Mouse (Mus musculus): ENCODE results near the gene Cryab. TPM values are rescaled to one million over a fixed set of nuclear protein-coding genes. Genes with fewer than 3 reads are reported as not detected.

Cryab gene
- polyA plus RNA-seq, 1 experiment from 2014 or later: 10.1 TPM

DNA sequence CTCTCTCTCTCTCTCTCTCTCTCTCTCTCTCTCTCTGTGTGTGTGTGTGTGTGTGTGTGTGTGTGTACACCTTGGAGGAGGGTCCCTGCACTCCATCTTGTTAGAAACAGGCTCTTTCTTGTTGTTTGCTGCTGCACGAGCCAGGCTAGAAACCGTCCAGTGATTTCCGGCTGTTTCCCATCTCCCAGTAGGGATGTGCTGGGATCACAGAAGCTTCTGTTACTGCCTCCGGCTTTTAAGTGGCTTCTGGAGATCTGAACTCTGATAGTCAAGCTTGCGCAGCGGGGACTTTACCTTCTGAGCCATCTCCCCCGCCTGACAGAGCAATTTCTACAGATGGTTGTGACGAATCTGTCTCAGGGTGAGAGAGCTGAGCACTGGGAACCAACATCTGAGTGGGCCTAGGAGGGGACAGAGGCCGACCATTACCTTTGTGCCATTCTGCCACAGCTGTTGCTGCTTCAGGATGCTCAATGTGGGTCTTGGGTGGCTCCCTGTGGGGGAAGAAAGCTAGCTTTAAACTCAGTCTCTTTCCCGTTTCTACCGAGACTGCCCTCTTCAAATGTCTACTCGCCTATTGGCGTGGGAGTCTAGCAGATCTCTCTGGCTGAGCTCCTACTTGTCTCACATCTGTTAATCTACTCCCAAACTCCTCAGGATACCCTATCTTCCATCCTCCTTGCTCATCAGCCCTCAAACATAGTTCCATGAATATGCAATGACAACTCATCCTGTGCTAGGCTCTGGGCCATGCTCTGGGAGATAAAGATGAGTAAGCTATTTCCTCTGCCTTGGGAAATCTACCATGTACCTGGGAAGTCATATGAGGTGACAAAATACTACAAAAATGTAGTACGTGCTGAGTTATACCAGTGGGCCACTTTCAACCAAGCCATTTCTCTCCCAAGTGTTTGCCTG lies 10.0 kb upstream of the Cryab start:
- no peak for ATAC-seq
- 91% methylated on average over 14 of the region's 14 CpGs for WGBS
- Histone ChIP-seq H3K27me3 (replicated peaks; ENCODE audit: control insufficient read depth, insufficient read depth, low read length) (0 out of 2 replicates have a peak, but pooled peaks cover 2% of the 10 kb centered on the region), H3K9ac (replicated peaks; ENCODE audit: low read depth, low read length) (no peak overlapping the region), H3K4me1 (replicated peaks; ENCODE audit: control insufficient read depth, insufficient read depth, low read length) (peaks cover 12% of the 10 kb centered on the region), H3K27ac (ENCODE audit: low read length) (no peak overlapping the region), H3K4me2 (ENCODE audit: low read length) (no peak overlapping the region), H3K4me3 (replicated peaks; ENCODE audit: low read length) (no peak overlapping the region), H3K9me3 (ENCODE audit: control insufficient read depth, low read length) (no peaks in the 10 kb centered on the region), H3K36me3 (ENCODE audit: control insufficient read depth, insufficient read depth) (no peaks in the 10 kb centered on the region)

DNA sequence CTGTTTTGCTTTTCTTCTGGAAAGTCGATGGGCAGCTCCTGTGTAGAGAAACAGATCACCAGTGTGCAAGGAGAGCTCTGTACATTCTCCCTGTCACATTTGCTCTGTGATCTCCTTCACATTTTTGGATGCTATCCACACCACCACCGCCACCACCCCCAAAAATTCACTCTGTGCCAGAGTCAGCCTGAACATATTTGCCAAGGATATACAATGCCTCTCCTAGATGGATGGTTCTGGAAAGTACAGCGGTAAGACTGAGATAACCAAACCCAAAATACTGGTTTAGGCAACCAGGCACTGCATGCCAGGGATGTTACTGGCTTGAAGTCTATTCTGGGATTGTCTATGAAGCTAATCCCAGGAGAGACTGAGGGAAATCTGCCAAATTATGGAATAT lies 8.9 kb upstream of the Cryab start:
- Histone ChIP-seq H3K4me2 (ENCODE audit: low read length) (no peak overlapping the region), H3K9me3 (ENCODE audit: control insufficient read depth, low read length) (no peaks in the 10 kb centered on the region), H3K4me1 (replicated peaks; ENCODE audit: control insufficient read depth, insufficient read depth, low read length) (peaks cover 13% of the 10 kb centered on the region), H3K27me3 (replicated peaks; ENCODE audit: control insufficient read depth, insufficient read depth, low read length) (0 out of 2 replicates have a peak, but pooled peaks cover 3% of the 10 kb centered on the region), H3K9ac (replicated peaks; ENCODE audit: low read depth, low read length) (no peak overlapping the region), H3K4me3 (replicated peaks; ENCODE audit: low read length) (no peak overlapping the region), H3K27ac (ENCODE audit: low read length) (no peak overlapping the region), H3K36me3 (ENCODE audit: control insufficient read depth, insufficient read depth) (no peaks in the 10 kb centered on the region)
- no peak for ATAC-seq
- 78% methylated on average over 3 of the region's 3 CpGs for WGBS

DNA sequence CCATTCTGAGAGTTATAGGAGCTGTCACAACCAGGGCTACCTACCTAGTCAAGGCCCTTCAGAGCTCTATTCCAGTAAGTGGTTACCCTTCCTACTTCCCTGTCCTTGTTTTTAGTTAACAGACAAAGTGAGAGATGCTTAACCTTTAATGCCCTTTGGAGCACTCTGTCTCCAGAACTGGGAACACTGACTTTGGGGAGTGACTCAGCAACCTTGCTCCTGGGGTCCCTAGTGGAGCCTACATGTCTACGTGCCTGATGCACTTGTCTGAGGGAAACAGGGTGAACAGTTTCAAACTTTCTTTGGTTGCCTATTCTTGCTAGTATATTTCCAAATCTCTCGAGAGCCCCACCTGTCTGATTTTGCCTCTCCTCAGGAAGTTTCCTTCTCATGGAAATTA lies 8.4 kb upstream of the Cryab start:
- H3K9ac ChIP-seq (replicated peaks; ENCODE audit: low read depth, low read length): no peak overlapping the region
- H3K9me3 ChIP-seq (ENCODE audit: control insufficient read depth, low read length): no peaks in the 10 kb centered on the region
- no peak overlapping the region for H3K27ac ChIP-seq (ENCODE audit: low read length)
- 80% methylated on average over 2 of the region's 2 CpGs for WGBS
- H3K27me3 ChIP-seq (replicated peaks; ENCODE audit: control insufficient read depth, insufficient read depth, low read length): 0 out of 2 replicates have a peak, but pooled peaks cover 4% of the 10 kb centered on the region
- no peak overlapping the region for H3K4me3 ChIP-seq (replicated peaks; ENCODE audit: low read length)
- no peaks in the 10 kb centered on the region for H3K36me3 ChIP-seq (ENCODE audit: control insufficient read depth, insufficient read depth)
- H3K4me1 ChIP-seq (replicated peaks; ENCODE audit: control insufficient read depth, insufficient read depth, low read length): peaks cover 13% of the 10 kb centered on the region
- no peak for ATAC-seq
- H3K4me2 ChIP-seq (ENCODE audit: low read length): no peak overlapping the region

DNA sequence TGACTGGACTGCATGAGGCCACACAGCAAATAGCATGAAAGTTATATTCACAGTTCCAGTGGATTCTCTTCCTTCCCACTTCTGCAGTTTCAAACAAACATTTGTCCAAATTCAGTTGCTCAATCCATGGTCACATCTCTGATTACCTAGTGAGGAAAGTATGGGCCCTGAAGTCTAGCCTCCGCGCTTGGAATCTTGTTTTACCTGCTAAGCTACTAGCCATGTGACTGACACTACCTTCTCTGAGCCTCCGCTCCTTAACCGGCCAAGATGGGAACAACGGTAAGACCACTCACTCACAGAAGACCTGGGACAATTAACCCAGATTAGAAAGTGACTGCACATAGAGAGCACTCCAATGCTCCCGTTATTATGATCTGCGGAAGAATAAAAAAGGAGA lies 5.3 kb upstream of the Cryab start:
- Histone ChIP-seq H3K9ac (replicated peaks; ENCODE audit: low read depth, low read length) (peak overlapping the region; percentile 42), H3K9me3 (ENCODE audit: control insufficient read depth, low read length) (no peaks in the 10 kb centered on the region), H3K27ac (ENCODE audit: low read length) (no peak overlapping the region), H3K4me2 (ENCODE audit: low read length) (peak overlapping the region; percentile 53), H3K36me3 (ENCODE audit: control insufficient read depth, insufficient read depth) (no peaks in the 10 kb centered on the region), H3K4me1 (replicated peaks; ENCODE audit: control insufficient read depth, insufficient read depth, low read length) (peaks cover 3% of the 10 kb centered on the region), H3K27me3 (replicated peaks; ENCODE audit: control insufficient read depth, insufficient read depth, low read length) (0 out of 2 replicates have a peak, but pooled peaks cover 5% of the 10 kb centered on the region), H3K4me3 (replicated peaks; ENCODE audit: low read length) (peak overlapping the region; percentile 33)
- WGBS: 14% methylated on average over 7 of the region's 7 CpGs
- no peak for ATAC-seq

DNA sequence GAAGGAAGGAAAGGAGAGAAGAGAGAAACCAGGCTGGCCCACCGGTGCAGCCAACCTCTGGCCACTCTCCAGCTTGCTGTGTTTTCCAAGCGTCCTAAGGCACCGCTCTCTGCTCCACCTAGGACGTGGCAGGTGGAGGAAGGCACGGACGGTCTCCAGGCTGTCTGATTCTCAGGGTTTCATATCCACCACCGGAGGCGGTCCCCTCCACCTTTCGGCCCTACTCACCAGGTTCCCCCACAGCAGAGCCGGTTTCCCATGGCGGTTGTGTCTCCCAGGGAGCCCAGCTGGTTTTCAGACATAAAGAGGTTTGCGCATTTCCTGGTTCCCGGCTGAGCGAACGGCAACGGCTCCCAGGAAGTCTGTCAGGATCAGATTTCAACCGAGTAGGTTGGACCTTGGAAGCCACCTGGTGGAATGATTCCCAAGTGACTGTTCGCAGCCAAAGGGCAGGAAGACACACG lies 4.9 kb upstream of the Cryab start, which contains the start of gene 2310030G06Rik:
TSS of gene 2310030G06Rik (minus strand) at position 323 of the 464 bp plus-strand sequence.
- Histone ChIP-seq H3K27ac (ENCODE audit: low read length) (no peak within 1 kb of the TSS), H3K4me1 (replicated peaks; ENCODE audit: control insufficient read depth, insufficient read depth, low read length) (peaks cover 3% of the 10 kb centered on the region), H3K9me3 (ENCODE audit: control insufficient read depth, low read length) (no peaks in the 10 kb centered on the region), H3K27me3 (replicated peaks; ENCODE audit: control insufficient read depth, insufficient read depth, low read length) (0 out of 2 replicates have a peak, but pooled peaks cover 5% of the 10 kb centered on the region), H3K4me2 (ENCODE audit: low read length) (peak within 1 kb of the TSS; percentile 53), H3K36me3 (ENCODE audit: control insufficient read depth, insufficient read depth) (no peaks in the 10 kb centered on the region), H3K4me3 (replicated peaks; ENCODE audit: low read length) (peak within 1 kb of the TSS; percentile 33), H3K9ac (replicated peaks; ENCODE audit: low read depth, low read length) (peak within 1 kb of the TSS; percentile 42)
- 2% methylated on average over 19 of the region's 19 CpGs for WGBS
- ATAC-seq: peak; percentile 10; the same call in 1 of the 2 replicates

DNA sequence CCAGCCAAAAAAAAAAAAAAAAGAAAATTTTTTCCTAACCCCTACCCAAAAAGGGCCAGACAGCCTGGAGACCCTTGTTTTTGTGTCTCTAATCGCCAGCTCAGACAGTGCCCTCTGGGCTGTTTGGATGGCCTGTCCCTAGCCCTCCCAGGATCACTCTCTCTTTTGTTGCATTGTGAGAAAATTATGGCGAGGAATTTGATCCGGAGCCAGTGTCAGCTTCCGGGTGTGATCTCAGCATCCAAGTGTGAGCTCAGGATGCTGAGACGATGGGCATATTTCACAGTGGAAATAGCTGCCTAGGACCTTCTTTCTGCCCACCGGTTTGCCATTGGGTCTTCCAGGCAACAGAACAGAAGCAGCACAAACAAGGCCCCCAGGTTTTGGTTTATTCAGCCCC lies 419 bp upstream of the Cryab start:
- WGBS: 61% methylated on average over 6 of the region's 6 CpGs
- H3K4me3 ChIP-seq (replicated peaks; ENCODE audit: low read length): no peak overlapping the region
- H3K9me3 ChIP-seq (ENCODE audit: control insufficient read depth, low read length): no peaks in the 10 kb centered on the region
- 0 out of 2 replicates have a peak, but pooled peaks cover 5% of the 10 kb centered on the region for H3K27me3 ChIP-seq (replicated peaks; ENCODE audit: control insufficient read depth, insufficient read depth, low read length)
- H3K9ac ChIP-seq (replicated peaks; ENCODE audit: low read depth, low read length): no peak overlapping the region
- H3K36me3 ChIP-seq (ENCODE audit: control insufficient read depth, insufficient read depth): no peaks in the 10 kb centered on the region
- ATAC-seq: no peak
- no peak overlapping the region for H3K27ac ChIP-seq (ENCODE audit: low read length)
- no peak overlapping the region for H3K4me2 ChIP-seq (ENCODE audit: low read length)
- peaks cover 13% of the 10 kb centered on the region for H3K4me1 ChIP-seq (replicated peaks; ENCODE audit: control insufficient read depth, insufficient read depth, low read length)

DNA sequence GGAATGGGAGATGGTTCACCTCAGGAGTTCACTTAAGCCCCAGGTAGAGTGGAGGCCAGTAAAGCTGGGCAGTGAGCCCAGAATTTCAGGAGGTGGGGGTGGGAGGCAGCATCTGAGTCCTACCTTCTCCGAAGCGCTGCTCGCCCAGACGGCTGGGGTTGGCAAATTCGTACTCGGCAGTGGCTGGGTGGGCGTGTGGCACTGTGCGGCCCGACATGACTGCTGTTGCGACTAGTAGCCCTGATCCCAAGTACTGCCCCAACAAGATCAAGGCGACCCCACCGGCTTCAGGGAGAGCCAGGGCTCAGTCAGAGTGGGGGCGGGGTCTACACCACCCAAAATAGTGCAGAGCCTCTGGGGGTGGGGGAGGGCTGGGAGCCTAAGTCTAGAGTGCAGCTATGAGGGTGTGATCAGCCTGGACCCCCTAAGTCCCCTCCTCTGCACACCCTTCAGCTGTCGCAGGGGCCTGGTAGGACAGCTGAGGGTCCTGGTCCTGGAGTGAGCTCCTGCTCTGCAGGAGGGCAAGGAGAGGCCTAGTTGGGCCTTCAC lies 1.0 kb downstream of the Cryab start, which contains the start of gene Hspb2:
TSS of gene Hspb2 (minus strand) at position 301 of the 549 bp plus-strand sequence.
- Histone ChIP-seq H3K4me2 (ENCODE audit: low read length) (no peak within 1 kb of the TSS), H3K4me1 (replicated peaks; ENCODE audit: control insufficient read depth, insufficient read depth, low read length) (peaks cover 10% of the 10 kb centered on the region), H3K36me3 (ENCODE audit: control insufficient read depth, insufficient read depth) (no peaks in the 10 kb centered on the region), H3K4me3 (replicated peaks; ENCODE audit: low read length) (no peak within 1 kb of the TSS), H3K9me3 (ENCODE audit: control insufficient read depth, low read length) (no peaks in the 10 kb centered on the region), H3K27ac (ENCODE audit: low read length) (no peak within 1 kb of the TSS), H3K9ac (replicated peaks; ENCODE audit: low read depth, low read length) (no peak within 1 kb of the TSS), H3K27me3 (replicated peaks; ENCODE audit: control insufficient read depth, insufficient read depth, low read length) (0 out of 2 replicates have a peak, but pooled peaks cover 2% of the 10 kb centered on the region)
- ATAC-seq: no peak
- 55% methylated on average over 14 of the region's 14 CpGs for WGBS

DNA sequence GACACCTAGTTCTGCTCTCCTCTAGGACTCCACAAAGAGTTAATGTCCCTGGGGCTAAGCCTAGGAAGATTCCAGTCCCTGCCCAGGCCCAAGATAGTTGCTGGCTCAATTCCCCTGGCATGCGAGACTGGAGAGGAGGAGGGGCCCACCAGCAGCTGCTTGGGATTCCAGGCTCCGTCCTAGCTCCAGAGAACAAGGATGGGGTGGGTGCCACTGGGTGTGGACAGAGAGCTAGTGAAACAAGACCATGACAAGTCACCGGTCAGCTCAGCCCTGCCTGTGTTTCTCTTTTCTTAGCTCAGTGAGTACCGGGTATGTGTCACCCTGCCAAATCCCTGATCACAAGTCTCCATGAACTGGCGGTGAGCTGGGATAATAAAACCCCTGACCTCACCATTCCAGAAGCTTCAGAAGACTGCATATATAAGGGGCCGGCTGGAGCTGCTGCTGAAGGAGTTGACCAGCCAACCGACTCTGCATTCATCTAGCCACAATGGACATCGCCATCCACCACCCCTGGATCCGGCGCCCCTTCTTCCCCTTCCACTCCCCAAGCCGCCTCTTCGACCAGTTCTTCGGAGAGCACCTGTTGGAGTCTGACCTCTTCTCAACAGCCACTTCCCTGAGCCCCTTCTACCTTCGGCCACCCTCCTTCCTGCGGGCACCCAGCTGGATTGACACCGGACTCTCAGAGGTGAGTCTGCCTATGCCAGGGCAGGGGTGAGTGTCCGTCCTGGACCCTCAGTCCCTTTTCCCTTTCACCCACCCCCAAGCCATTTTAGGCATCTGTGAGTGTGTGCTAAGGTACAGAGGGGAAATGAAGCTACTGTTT lies 1.9 kb downstream of the Cryab start:
- no peak overlapping the region for H3K4me3 ChIP-seq (replicated peaks; ENCODE audit: low read length)
- no peaks in the 10 kb centered on the region for H3K27me3 ChIP-seq (replicated peaks; ENCODE audit: control insufficient read depth, insufficient read depth, low read length)
- H3K4me1 ChIP-seq (replicated peaks; ENCODE audit: control insufficient read depth, insufficient read depth, low read length): peaks cover 10% of the 10 kb centered on the region
- 69% methylated on average over 17 of the region's 17 CpGs for WGBS
- no peaks in the 10 kb centered on the region for H3K9me3 ChIP-seq (ENCODE audit: control insufficient read depth, low read length)
- H3K27ac ChIP-seq (ENCODE audit: low read length): no peak overlapping the region
- ATAC-seq: 0 out of 2 replicates have a peak, but pooled peaks have one; percentile 38
- H3K36me3 ChIP-seq (ENCODE audit: control insufficient read depth, insufficient read depth): no peaks in the 10 kb centered on the region
- no peak overlapping the region for H3K4me2 ChIP-seq (ENCODE audit: low read length)
- no peak overlapping the region for H3K9ac ChIP-seq (replicated peaks; ENCODE audit: low read depth, low read length)

Measured in forebrain, embryonic 16.5 days (tissue).